Mouse (Mus musculus) intestine, embryonic 14.5 days (tissue): Measurements from ENCODE around the gene Cers6. TPM values are rescaled to one million over a fixed set of nuclear protein-coding genes. Genes with fewer than 3 reads are reported as not detected.

Source experiments
- ATAC-seq: fragments of 200-750 bp; cut with Nextera tagmentation; replicated peaks from 2 replicates; pipeline ENCODE4 v1.8.0; 2017; ENCODE audit warnings: low read depth, moderate number of reproducible peaks, moderate TSS enrichment, moderate library complexity; ENCODE audit not compliant: low FRiP score, low TSS enrichment
- DNase-seq: peaks from one replicate; pipeline ENCODE4 v3.0.0-alpha.2; 2018; ENCODE audit warnings: low spot score
- H3K27ac ChIP-seq: fragments of 300-500 bp; sonication (generic); 2 replicates; pipeline ENCODE4 v1.5.1; 2014; ENCODE audit warnings: low read depth, mild to moderate bottlenecking, control low read depth
- H3K27me3 ChIP-seq: fragments of 300-500 bp; sonication (generic); replicated peaks from 2 replicates; pipeline ENCODE4 v1.6.1; 2014; ENCODE audit warnings: low read length, control low read depth; ENCODE audit not compliant: control insufficient read depth, insufficient read depth
- H3K36me3 ChIP-seq: fragments of 300-500 bp; sonication (generic); 2 replicates; pipeline ENCODE4 v1.6.1; 2014; ENCODE audit warnings: low read length, control low read depth; ENCODE audit not compliant: control insufficient read depth, insufficient read depth
- H3K4me1 ChIP-seq: fragments of 300-500 bp; sonication (generic); replicated peaks from 2 replicates; pipeline ENCODE4 v1.6.1; 2014; ENCODE audit warnings: low read length, control low read depth, mixed read lengths; ENCODE audit not compliant: control insufficient read depth, insufficient read depth
- H3K4me2 ChIP-seq: fragments of 300-500 bp; sonication (generic); 2 replicates; pipeline ENCODE4 v1.6.1; 2014; ENCODE audit warnings: low read length
- H3K4me3 ChIP-seq: fragments of 300-500 bp; sonication (generic); 2 replicates; pipeline ENCODE4 v1.5.1; 2014; ENCODE audit warnings: low read depth, low read length, control low read depth, mixed read lengths
- H3K9ac ChIP-seq: fragments of 300-500 bp; sonication (generic); 2 replicates; pipeline ENCODE4 v1.6.1; 2014; ENCODE audit warnings: mild to moderate bottlenecking, low read length
- H3K9me3 ChIP-seq: fragments of 300-500 bp; sonication (generic); 2 replicates; pipeline ENCODE4 v1.6.1; 2016; ENCODE audit warnings: low read length, control low read depth; ENCODE audit not compliant: control insufficient read depth
- WGBS: fragments of 180-500 bp; shearing (Covaris S2); extraction: QIAGEN DNeasy Blood & Tissue Kit; methylation state at CpG from one replicate; pipeline ENCODE4 v1.1.7; 2014; 5-methylcytosine and 5-hydroxymethylcytosine counted together
- polyA plus RNA-seq: library from polyadenylated mRNA; unstranded; fragments of >200 nt; fragmentation: Nextera tagmentation; extraction: Ambion mirVana; gene quantifications from 2 replicates; pipeline ENCODE4 v1.2.1, GENCODE M21; 2014

Gene Cers6
- polyA plus RNA-seq, 1 experiment from 2014 or later, result 49.0 TPM

DNA sequence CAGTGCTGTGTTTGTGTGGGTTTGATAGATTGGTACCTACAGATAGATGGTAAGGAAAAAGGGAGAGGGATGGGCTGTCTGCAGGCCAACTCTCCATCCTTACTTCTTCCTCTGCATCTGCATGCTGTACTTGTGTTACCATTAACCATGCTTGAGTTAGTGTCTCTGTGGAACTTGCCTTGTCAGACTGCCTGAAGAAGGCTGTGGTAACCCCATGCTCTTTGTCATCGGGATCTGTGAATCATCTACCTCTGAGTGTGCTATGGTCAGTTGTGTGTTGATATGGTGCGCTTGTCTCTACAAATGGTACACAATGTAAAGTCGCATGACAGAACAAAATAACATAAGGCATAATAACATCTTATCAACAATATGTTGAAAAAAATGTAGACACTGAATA lies 94.9 kb downstream of the Cers6 start:
- H3K9me3 ChIP-seq, result no peaks in the 10 kb centered on the region
- WGBS, result 94% methylated on average over 3 of the region's 3 CpGs
- no peak for ATAC-seq

GRCm38 (mm10) chr2:68957831-68958230 lies 96.6 kb downstream of the Cers6 start:
- no peak for DNase-seq
- Histone ChIP-seq H3K27me3 (no peaks in the 10 kb centered on the region), H3K4me1 (peaks cover 4% of the 10 kb centered on the region; the same call in 1 of the 2 replicates), H3K4me3 (no peak overlapping the region), H3K9ac (no peak overlapping the region), H3K36me3 (no peaks in the 10 kb centered on the region), H3K9me3 (no peaks in the 10 kb centered on the region), H3K27ac (no peak overlapping the region), H3K4me2 (no peak overlapping the region)
- ATAC-seq, result no peak
- WGBS, result 82% methylated on average over 7 of the region's 7 CpGs

More for the DNA sequence above, 94.9 kb downstream of the Cers6 start:
- no peak overlapping the region for H3K4me3 ChIP-seq
- H3K27ac ChIP-seq, result no peak overlapping the region
- H3K36me3 ChIP-seq, result no peaks in the 10 kb centered on the region
- no peak overlapping the region for H3K9ac ChIP-seq
- H3K4me1 ChIP-seq, result peaks cover 4% of the 10 kb centered on the region; the same call in 1 of the 2 replicates
- no peaks in the 10 kb centered on the region for H3K27me3 ChIP-seq
- DNase-seq, result no peak
- H3K4me2 ChIP-seq, result no peak overlapping the region

- no peak overlapping the region for H3K4me3 ChIP-seq
- H3K27me3 ChIP-seq, result no peaks in the 10 kb centered on the region
- H3K9ac ChIP-seq, result no peak overlapping the region
- 89% methylated on average over 4 of the region's 4 CpGs for WGBS
- H3K4me1 ChIP-seq, result peaks cover 4% of the 10 kb centered on the region; the same call in 1 of the 2 replicates
- H3K27ac ChIP-seq, result no peak overlapping the region
- 0 out of 2 replicates have a peak, but pooled peaks cover 2% of the 10 kb centered on the region for H3K36me3 ChIP-seq
- ATAC-seq (no peak), DNase-seq (no peak)
- no peak overlapping the region for H3K4me2 ChIP-seq
- no peaks in the 10 kb centered on the region for H3K9me3 ChIP-seq
Observed at GRCm38 (mm10) chr2:68959573-68959972, 98.3 kb downstream of the Cers6 start.

DNA sequence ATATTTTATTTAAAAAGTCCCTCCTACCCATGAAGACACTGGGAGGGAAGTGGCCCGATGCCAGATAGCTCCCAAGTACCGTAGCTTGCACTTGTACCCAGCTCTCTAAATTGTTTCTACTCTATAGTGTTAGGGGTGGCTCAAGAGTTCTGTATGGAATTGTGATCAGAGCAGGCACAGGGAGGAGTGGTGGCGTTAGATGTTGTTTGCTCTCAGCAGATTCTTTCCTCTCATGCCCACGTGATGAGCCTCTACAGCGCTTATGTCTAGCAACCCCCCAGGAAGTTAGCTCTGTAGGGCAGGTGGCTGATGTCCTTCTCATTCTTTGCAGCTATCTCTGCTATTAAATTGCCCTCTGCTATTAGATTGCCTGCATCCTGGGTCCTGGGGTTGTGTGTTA lies 98.8 kb downstream of the Cers6 start:
- DNase-seq (no peak), ATAC-seq (no peak)
- no peaks in the 10 kb centered on the region for H3K9me3 ChIP-seq
- H3K9ac ChIP-seq, result no peak overlapping the region
- no peak overlapping the region for H3K27ac ChIP-seq
- no peaks in the 10 kb centered on the region for H3K27me3 ChIP-seq
- H3K4me2 ChIP-seq, result no peak overlapping the region
- 0 out of 2 replicates have a peak, but pooled peaks cover 4% of the 10 kb centered on the region for H3K36me3 ChIP-seq
- H3K4me3 ChIP-seq, result no peak overlapping the region
- WGBS, result 82% methylated on average over 5 of the region's 5 CpGs
- H3K4me1 ChIP-seq, result peaks cover 4% of the 10 kb centered on the region; the same call in 1 of the 2 replicates

DNA sequence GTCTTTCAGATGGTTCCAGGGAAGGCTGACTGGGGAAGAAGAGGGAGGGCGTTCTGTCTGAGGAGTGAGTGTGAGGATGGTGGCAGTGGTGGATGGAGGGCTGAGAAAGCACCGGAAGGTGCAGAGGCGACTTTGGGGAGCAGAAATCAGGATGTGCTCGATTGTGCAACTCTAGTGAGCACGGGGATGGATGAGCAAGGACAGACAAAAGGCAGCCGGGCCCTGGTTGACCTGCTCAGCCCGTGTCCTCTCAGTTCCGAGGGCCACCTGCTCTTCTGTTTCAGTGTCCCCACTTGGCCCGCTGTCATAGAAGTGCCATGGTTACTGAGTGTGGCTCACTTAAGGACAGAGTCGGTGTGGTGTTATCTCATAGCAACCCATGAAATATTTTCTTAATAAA lies 99.4 kb downstream of the Cers6 start:
- peaks cover 4% of the 10 kb centered on the region; the same call in 1 of the 2 replicates for H3K4me1 ChIP-seq
- H3K4me2 ChIP-seq, result no peak overlapping the region
- H3K27me3 ChIP-seq, result no peaks in the 10 kb centered on the region
- WGBS, result 97% methylated on average over 10 of the region's 10 CpGs
- H3K36me3 ChIP-seq, result 0 out of 2 replicates have a peak, but pooled peaks cover 4% of the 10 kb centered on the region
- DNase-seq, result no peak
- H3K9ac ChIP-seq, result no peak overlapping the region
- ATAC-seq, result no peak
- no peak overlapping the region for H3K4me3 ChIP-seq
- no peaks in the 10 kb centered on the region for H3K9me3 ChIP-seq
- H3K27ac ChIP-seq, result no peak overlapping the region

DNA sequence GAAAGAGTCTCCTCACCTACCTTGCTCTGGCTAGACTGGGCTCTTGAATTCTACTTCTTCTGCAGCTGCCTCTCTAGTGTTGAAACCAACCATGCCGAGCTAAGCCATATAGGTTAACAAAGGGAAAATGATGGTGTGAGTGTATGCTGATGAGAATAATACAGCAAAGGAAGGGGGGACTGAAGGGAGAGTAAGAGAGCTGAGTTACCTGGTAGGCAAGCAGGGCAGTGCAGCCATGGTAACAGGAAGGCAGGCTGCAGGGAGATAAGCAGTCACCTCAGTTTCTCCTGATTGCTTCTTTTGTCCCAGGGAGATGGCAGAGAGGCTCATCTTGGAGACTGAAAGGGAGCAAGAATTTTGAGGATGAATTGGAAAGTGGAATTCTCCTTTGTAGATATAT lies 105.1 kb downstream of the Cers6 start:
- no peak for ATAC-seq
- H3K4me2 ChIP-seq, result no peak overlapping the region
- 82% methylated on average over 1 of the region's 1 CpGs for WGBS

DNA sequence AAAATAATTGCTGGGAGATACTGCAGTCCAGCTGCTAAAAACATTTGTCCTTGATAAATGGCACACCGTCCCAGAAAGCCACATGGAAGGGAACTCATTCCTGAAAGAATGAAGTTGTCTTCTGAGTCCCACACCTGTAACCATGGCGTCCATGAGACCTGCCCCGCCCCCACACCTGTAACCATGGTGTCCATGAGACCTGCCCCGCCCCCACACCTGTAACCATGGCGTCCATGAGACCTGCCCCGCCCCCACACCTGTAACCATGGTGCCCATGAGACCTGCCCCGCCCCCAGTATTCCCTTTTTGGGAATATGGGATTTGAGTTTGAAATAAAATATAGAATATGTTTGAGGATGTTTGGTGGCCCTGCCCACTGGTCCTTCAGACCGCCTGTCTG lies 106.8 kb downstream of the Cers6 start:
- WGBS, result 92% methylated on average over 8 of the region's 8 CpGs
- DNase-seq (no peak), ATAC-seq (no peak)
- Histone ChIP-seq H3K27ac (no peak overlapping the region), H3K36me3 (0 out of 2 replicates have a peak, but pooled peaks cover 4% of the 10 kb centered on the region), H3K9me3 (peaks cover 6% of the 10 kb centered on the region; the same call in 1 of the 2 replicates), H3K27me3 (no peaks in the 10 kb centered on the region), H3K4me3 (no peak overlapping the region), H3K9ac (no peak overlapping the region), H3K4me1 (no peaks in the 10 kb centered on the region), H3K4me2 (no peak overlapping the region)

More for the DNA sequence above, 105.1 kb downstream of the Cers6 start:
- H3K4me1 ChIP-seq, result no peaks in the 10 kb centered on the region
- no peak overlapping the region for H3K4me3 ChIP-seq
- H3K9ac ChIP-seq, result no peak overlapping the region
- H3K27ac ChIP-seq, result no peak overlapping the region
- no peak for DNase-seq
- no peaks in the 10 kb centered on the region for H3K27me3 ChIP-seq
- H3K9me3 ChIP-seq, result peaks cover 6% of the 10 kb centered on the region; the same call in 1 of the 2 replicates
- 0 out of 2 replicates have a peak, but pooled peaks cover 4% of the 10 kb centered on the region for H3K36me3 ChIP-seq

DNA sequence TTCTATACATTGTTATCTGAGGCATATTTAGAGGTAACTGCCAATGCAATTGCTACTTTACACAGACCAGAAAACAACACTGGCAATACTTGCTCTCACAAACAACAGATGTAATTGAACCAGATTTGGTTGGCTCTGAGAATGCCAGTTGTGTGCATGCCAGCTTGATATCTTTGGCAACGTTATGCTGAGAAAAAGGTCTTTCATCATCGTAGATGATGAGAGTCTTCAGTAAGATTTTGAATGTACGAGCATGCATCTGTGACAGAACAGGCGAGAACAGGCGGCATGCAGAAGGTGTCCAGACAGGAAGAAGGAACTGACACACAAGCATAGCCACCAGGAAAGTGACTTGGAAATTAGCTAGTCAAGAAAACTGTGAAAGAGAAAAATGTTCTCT lies 110.6 kb downstream of the Cers6 start:
- H3K27me3 ChIP-seq, result no peaks in the 10 kb centered on the region
- H3K4me3 ChIP-seq, result no peak overlapping the region
- ATAC-seq, result no peak
- DNase-seq, result no peak
- H3K9me3 ChIP-seq, result peaks cover 6% of the 10 kb centered on the region; the same call in 1 of the 2 replicates
- H3K4me2 ChIP-seq, result no peak overlapping the region
- WGBS, result 93% methylated on average over 5 of the region's 5 CpGs
- H3K27ac ChIP-seq, result no peak overlapping the region
- H3K36me3 ChIP-seq, result no peaks in the 10 kb centered on the region
- no peaks in the 10 kb centered on the region for H3K4me1 ChIP-seq
- H3K9ac ChIP-seq, result no peak overlapping the region

DNA sequence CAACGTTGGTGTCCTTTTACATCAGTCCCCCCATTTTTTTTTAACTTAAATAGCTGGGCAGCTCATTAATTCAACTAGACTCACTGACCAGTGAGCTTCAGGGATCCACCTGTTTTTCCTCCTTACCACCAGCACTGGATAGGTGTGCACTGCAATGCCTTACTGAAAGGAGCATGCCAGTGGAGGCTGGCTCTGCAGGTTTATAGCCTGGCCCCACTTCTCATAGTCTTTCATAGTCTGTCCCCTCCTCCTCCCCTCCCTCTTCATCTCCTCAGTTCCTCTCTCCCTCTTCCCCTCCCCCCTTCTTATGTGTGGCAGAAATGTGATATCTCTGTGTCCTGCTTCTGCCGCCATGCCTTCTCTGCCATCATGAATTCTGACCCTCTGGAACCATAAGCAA lies 112.5 kb downstream of the Cers6 start:
- H3K27me3 ChIP-seq, result no peaks in the 10 kb centered on the region
- no peak for ATAC-seq
- H3K36me3 ChIP-seq, result no peaks in the 10 kb centered on the region
- no peaks in the 10 kb centered on the region for H3K4me1 ChIP-seq
- no peak overlapping the region for H3K4me3 ChIP-seq
- DNase-seq, result no peak
- no peak overlapping the region for H3K4me2 ChIP-seq
- 64% methylated on average over 2 of the region's 2 CpGs for WGBS
- H3K27ac ChIP-seq, result no peak overlapping the region
- no peak overlapping the region for H3K9ac ChIP-seq
- peaks cover 6% of the 10 kb centered on the region; the same call in 1 of the 2 replicates for H3K9me3 ChIP-seq
